10 mouse cellular contexts compared by ENCODE assay signal in genomic region chr10:75252301-75253022, GRCm38 (mm10). TPM values are rescaled to one million over a fixed set of nuclear protein-coding genes. Genes with fewer than 3 reads are reported as not detected.
A peak's percentile ranks its signal among the peaks of the same experiment; 100 is the strongest.
DNase-seq lines count a peak whose midpoint lies in the region; ATAC-seq lines count a peak whose summit lies in the region.
"Had no signal": no experiment of that assay in that cellular context is flagged by ENCODE, and none has a peak within 500 bp of the region (broad histone marks: within the 10 kb centered on the region; RNA-seq: fewer than 3 reads in every experiment).

No protein-coding gene starts in this region.

- H3K9ac ChIP-seq in kidney, embryonic 15.5 days = no peak overlapping the region
- no peak overlapping the region for H3K9ac ChIP-seq in hindbrain, embryonic 16.5 days (ENCODE audit: low read depth, low read length)

- H3K27ac ChIP-seq in heart, embryonic 10.5 days = peak overlapping the region; percentile 69; the same call in 1 of the 2 replicates
- H3K27ac ChIP-seq in kidney, embryonic 15.5 days = peak overlapping the region; percentile 74
- H3K27ac ChIP-seq in hindbrain, embryonic 16.5 days (ENCODE audit: low read depth, low read length) = no peak overlapping the region

- 66% methylated on average over 13 of the region's 13 CpGs for WGBS in heart, embryonic 10.5 days
- WGBS in kidney, embryonic 15.5 days = 48% methylated on average over 13 of the region's 13 CpGs
- WGBS in hindbrain, embryonic 16.5 days = 79% methylated on average over 13 of the region's 13 CpGs

- intact Hi-C loops in heart, postnatal 14 days (cut with DNase I) = no loop called here

- peaks cover 25% of the 10 kb centered on the region for H3K36me3 ChIP-seq in heart, embryonic 10.5 days
- H3K36me3 ChIP-seq in kidney, embryonic 15.5 days = peaks cover 31% of the 10 kb centered on the region
- H3K36me3 ChIP-seq in hindbrain, embryonic 16.5 days (ENCODE audit: control insufficient read depth, insufficient read depth, low read length) = peaks cover 7% of the 10 kb centered on the region

- no peak overlapping the region for H3K4me3 ChIP-seq in heart, embryonic 10.5 days
- H3K4me3 ChIP-seq in kidney, embryonic 15.5 days (replicated peaks) = no peak overlapping the region
- no peak overlapping the region for H3K4me3 ChIP-seq in hindbrain, embryonic 16.5 days (ENCODE audit: low read length)

- peak; percentile 88 for ATAC-seq in kidney, embryonic 15.5 days (replicated peaks; ENCODE audit: low FRiP score)
- ATAC-seq in hindbrain, embryonic 16.5 days = no peak

- DNase-seq in heart, embryonic 10.5 days (ENCODE audit: low spot score) = no peak
- no peak for DNase-seq in heart, postnatal 14 days
- DNase-seq in right cerebral cortex, adult 18-20 months = peak; percentile 15
- no peak for DNase-seq in right cerebral cortex, postnatal 36 days (ENCODE audit: low spot score in 2 of 2)
- DNase-seq in spleen, postnatal 14 days (ENCODE audit: low spot score in 2 of 2) = no peak
- no peak for DNase-seq in spleen, postnatal 4 days (ENCODE audit: low spot score in 2 of 2)
- DNase-seq: gastrocnemius, postnatal 14 days; lung, postnatal 10 days had no signal

- H3K4me1 ChIP-seq in heart, embryonic 10.5 days = peaks cover 10% of the 10 kb centered on the region
- peaks cover 14% of the 10 kb centered on the region for H3K4me1 ChIP-seq in kidney, embryonic 15.5 days
- H3K4me1 ChIP-seq in hindbrain, embryonic 16.5 days (ENCODE audit: control insufficient read depth, insufficient read depth, low read depth, low read length) = no peaks in the 10 kb centered on the region

- no peaks in the 10 kb centered on the region for H3K9me3 ChIP-seq in heart, embryonic 10.5 days
- H3K9me3 ChIP-seq in kidney, embryonic 15.5 days (replicated peaks) = no peaks in the 10 kb centered on the region
- no peaks in the 10 kb centered on the region for H3K9me3 ChIP-seq in hindbrain, embryonic 16.5 days (ENCODE audit: control insufficient read depth, low read length)

- H3K4me2 ChIP-seq in kidney, embryonic 15.5 days = no peak overlapping the region; the same call in 1 of the 2 replicates
- no peak overlapping the region for H3K4me2 ChIP-seq in hindbrain, embryonic 16.5 days (ENCODE audit: low read length)

- no peaks in the 10 kb centered on the region for H3K27me3 ChIP-seq in heart, embryonic 10.5 days (ENCODE audit: insufficient read depth, poor library complexity, severe bottlenecking)
- H3K27me3 ChIP-seq in kidney, embryonic 15.5 days = no peaks in the 10 kb centered on the region
- H3K27me3 ChIP-seq in hindbrain, embryonic 16.5 days (replicated peaks; ENCODE audit: control insufficient read depth, insufficient read depth, low read length) = no peaks in the 10 kb centered on the region

RNA-seq across cellular contexts. Expression of gene Specc1l, which starts 40.6 kb away (rescaled TPM):
- polyA plus RNA-seq in heart, embryonic 10.5 days (2016; fragmentation: Nextera tagmentation; extraction: Ambion mirVana) = 27.4 and 27.5 TPM in 2 replicates
- total RNA-seq in heart, postnatal 14 days (2021) = 10 to 100 TPM; 38.3 to 42.9 TPM
- polyA plus RNA-seq in kidney, embryonic 15.5 days (2015; fragmentation: Nextera tagmentation; extraction: Ambion mirVana) = 31.0 and 34.1 TPM in 2 replicates
- 24.7 and 29.6 TPM in 2 replicates for polyA plus RNA-seq in hindbrain, embryonic 16.5 days (2015; fragmentation: Nextera tagmentation; extraction: Ambion mirVana)
